Mouse (Mus musculus) forebrain, embryonic 10.5 days (tissue): ENCODE results near the gene Kcnt2. TPM values are rescaled to one million over a fixed set of nuclear protein-coding genes. Genes with fewer than 3 reads are reported as not detected.

Source experiments
- polyA plus RNA-seq: library from polyadenylated mRNA; unstranded; fragments of >200 nt; fragmentation: Nextera tagmentation; extraction: Ambion mirVana; gene quantifications from 2 replicates; pipeline ENCODE4 v1.2.1, GENCODE M21; 2016

The Kcnt2 gene
- polyA plus RNA-seq, 1 experiment from 2014 or later: 1.1 TPM

Other genes starting within 250 kb of the Kcnt2 start
- 1.2 TPM in 2 replicates for gene Cfh, start 62.4 kb upstream of the Kcnt2 start, polyA plus RNA-seq